Mouse (Mus musculus) midbrain, embryonic 15.5 days (tissue): Measurements from ENCODE around the gene Taf15. TPM values are rescaled to one million over a fixed set of nuclear protein-coding genes. Genes with fewer than 3 reads are reported as not detected.

Experiments used
- ATAC-seq: fragments of 200-750 bp; cut with Nextera tagmentation; replicated peaks from 2 replicates; pipeline ENCODE4 v1.8.0; 2017; ENCODE audit warnings: moderate TSS enrichment
- H3K27ac ChIP-seq: fragments of 300-500 bp; sonication (generic); 2 replicates; pipeline ENCODE4 v1.5.1; 2015; ENCODE audit warnings: mild to moderate bottlenecking, inconsistent platforms
- H3K27me3 ChIP-seq: fragments of 300-500 bp; sonication (generic); replicated peaks from 2 replicates; pipeline ENCODE4 v1.6.1; 2015; ENCODE audit warnings: inconsistent platforms
- H3K36me3 ChIP-seq: fragments of 300-500 bp; sonication (generic); replicated peaks from 2 replicates; pipeline ENCODE4 v1.6.1; 2015; ENCODE audit warnings: inconsistent platforms
- H3K4me1 ChIP-seq: fragments of 300-500 bp; sonication (generic); 2 replicates; pipeline ENCODE4 v1.6.1; 2015; ENCODE audit warnings: inconsistent platforms
- H3K4me2 ChIP-seq: fragments of 300-500 bp; sonication (generic); 2 replicates; pipeline ENCODE4 v1.6.1; 2015; ENCODE audit warnings: inconsistent platforms, mild to moderate bottlenecking, moderate library complexity
- H3K4me3 ChIP-seq: fragments of 300-500 bp; sonication (generic); 2 replicates; pipeline ENCODE4 v1.5.1; 2015; ENCODE audit warnings: mild to moderate bottlenecking, inconsistent platforms
- H3K9ac ChIP-seq: fragments of 300-500 bp; sonication (generic); 2 replicates; pipeline ENCODE4 v1.6.1; 2015; ENCODE audit warnings: mild to moderate bottlenecking, inconsistent platforms
- H3K9me3 ChIP-seq: fragments of 300-500 bp; sonication (generic); 2 replicates; pipeline ENCODE4 v1.6.1; 2016; ENCODE audit warnings: inconsistent platforms
- WGBS: fragments of 180-500 bp; shearing (Covaris S2); methylation state at CpG from one replicate; pipeline ENCODE4 v1.1.7; 2015; ENCODE audit warnings: mixed read lengths; 5-methylcytosine and 5-hydroxymethylcytosine counted together
- polyA plus RNA-seq: library from polyadenylated mRNA; unstranded; fragments of >200 nt; fragmentation: Nextera tagmentation; extraction: Ambion mirVana; gene quantifications from 2 replicates; pipeline ENCODE4 v1.2.1, GENCODE M21; 2015

Taf15 gene
- polyA plus RNA-seq, 1 experiment from 2014 or later = 12.2 TPM

GRCm38 (mm10) chr11:83445001-83445400, 27.9 kb upstream of the Taf15 start:
- H3K4me3 ChIP-seq = peak overlapping the region; percentile 15
- H3K4me2 ChIP-seq = peak overlapping the region; percentile 22
- H3K4me1 ChIP-seq = peaks cover 12% of the 10 kb centered on the region
- peaks cover 49% of the 10 kb centered on the region for H3K27me3 ChIP-seq
- no peak overlapping the region for H3K9ac ChIP-seq
- H3K27ac ChIP-seq = no peak overlapping the region
- H3K9me3 ChIP-seq = no peaks in the 10 kb centered on the region
- ATAC-seq = no peak
- 30% methylated on average over 19 of the region's 19 CpGs for WGBS
- no peaks in the 10 kb centered on the region for H3K36me3 ChIP-seq

- Histone ChIP-seq H3K4me3 (no peak overlapping the region), H3K27me3 (peaks cover 31% of the 10 kb centered on the region), H3K4me1 (peaks cover 9% of the 10 kb centered on the region), H3K27ac (no peak overlapping the region), H3K4me2 (no peak overlapping the region), H3K36me3 (no peaks in the 10 kb centered on the region), H3K9ac (no peak overlapping the region), H3K9me3 (no peaks in the 10 kb centered on the region)
- no peak for ATAC-seq
- 77% methylated on average over 10 of the region's 10 CpGs for WGBS
Measured at GRCm38 (mm10) chr11:83447612-83448011, 25.3 kb upstream of the Taf15 start.

- Histone ChIP-seq H3K36me3 (no peaks in the 10 kb centered on the region), H3K4me1 (peaks cover 7% of the 10 kb centered on the region), H3K27me3 (peaks cover 26% of the 10 kb centered on the region), H3K4me2 (no peak overlapping the region), H3K27ac (no peak overlapping the region), H3K9me3 (no peaks in the 10 kb centered on the region), H3K9ac (no peak overlapping the region), H3K4me3 (no peak overlapping the region)
- no peak for ATAC-seq
- 46% methylated on average over 16 of the region's 16 CpGs for WGBS
Measured at GRCm38 (mm10) chr11:83448021-83448926, 24.6 kb upstream of the Taf15 start.

GRCm38 (mm10) chr11:83448927-83449236, 24.0 kb upstream of the Taf15 start:
- no peak overlapping the region for H3K4me3 ChIP-seq
- H3K9ac ChIP-seq = no peak overlapping the region
- no peaks in the 10 kb centered on the region for H3K9me3 ChIP-seq
- H3K27ac ChIP-seq = no peak overlapping the region
- ATAC-seq = no peak
- H3K36me3 ChIP-seq = no peaks in the 10 kb centered on the region
- no peak overlapping the region for H3K4me2 ChIP-seq
- peaks cover 20% of the 10 kb centered on the region for H3K27me3 ChIP-seq
- peaks cover 7% of the 10 kb centered on the region for H3K4me1 ChIP-seq

- H3K36me3 ChIP-seq = no peaks in the 10 kb centered on the region
- no peak overlapping the region for H3K4me2 ChIP-seq
- ATAC-seq = no peak
- WGBS = 67% methylated on average over 4 of the region's 4 CpGs
- H3K27me3 ChIP-seq = peaks cover 16% of the 10 kb centered on the region
- H3K4me3 ChIP-seq = no peak overlapping the region
- no peak overlapping the region for H3K9ac ChIP-seq
- no peaks in the 10 kb centered on the region for H3K9me3 ChIP-seq
- H3K4me1 ChIP-seq = peaks cover 7% of the 10 kb centered on the region
- no peak overlapping the region for H3K27ac ChIP-seq
Measured at GRCm38 (mm10) chr11:83449298-83449697, 23.6 kb upstream of the Taf15 start.

- no peak overlapping the region for H3K4me2 ChIP-seq
- no peaks in the 10 kb centered on the region for H3K36me3 ChIP-seq
- no peak for ATAC-seq
- H3K27me3 ChIP-seq = peaks cover 3% of the 10 kb centered on the region; the same call in 1 of the 2 replicates
- no peaks in the 10 kb centered on the region for H3K9me3 ChIP-seq
- H3K9ac ChIP-seq = no peak overlapping the region
- H3K4me1 ChIP-seq = peaks cover 3% of the 10 kb centered on the region; the same call in 1 of the 2 replicates
- 23% methylated on average over 1 of the region's 1 CpGs for WGBS
- no peak overlapping the region for H3K27ac ChIP-seq
- H3K4me3 ChIP-seq = no peak overlapping the region
Measured at GRCm38 (mm10) chr11:83450550-83450949, 22.3 kb upstream of the Taf15 start.

- H3K36me3 ChIP-seq = no peaks in the 10 kb centered on the region
- H3K9me3 ChIP-seq = no peaks in the 10 kb centered on the region
- no peak overlapping the region for H3K4me2 ChIP-seq
- peaks cover 3% of the 10 kb centered on the region; the same call in 1 of the 2 replicates for H3K4me1 ChIP-seq
- H3K4me3 ChIP-seq = no peak overlapping the region
- no peak for ATAC-seq
- no peak overlapping the region for H3K9ac ChIP-seq
- H3K27ac ChIP-seq = no peak overlapping the region
- WGBS = 91% methylated on average over 10 of the region's 10 CpGs
- H3K27me3 ChIP-seq = 0 out of 2 replicates have a peak, but pooled peaks cover 8% of the 10 kb centered on the region
Measured at GRCm38 (mm10) chr11:83451281-83451680, 21.6 kb upstream of the Taf15 start.

- Histone ChIP-seq H3K4me1 (no peaks in the 10 kb centered on the region), H3K9me3 (no peaks in the 10 kb centered on the region), H3K27me3 (0 out of 2 replicates have a peak, but pooled peaks cover 6% of the 10 kb centered on the region), H3K4me3 (no peak overlapping the region), H3K27ac (no peak overlapping the region), H3K36me3 (no peaks in the 10 kb centered on the region), H3K4me2 (no peak overlapping the region), H3K9ac (no peak overlapping the region)
- no peak for ATAC-seq
- WGBS = 37% methylated on average over 4 of the region's 4 CpGs
Measured at GRCm38 (mm10) chr11:83454548-83454947, 18.3 kb upstream of the Taf15 start.

GRCm38 (mm10) chr11:83455608-83456007, 17.3 kb upstream of the Taf15 start:
- H3K36me3 ChIP-seq = no peaks in the 10 kb centered on the region

GRCm38 (mm10) chr11:83457257-83457656, 15.6 kb upstream of the Taf15 start:
- WGBS = 21% methylated on average over 7 of the region's 7 CpGs

More at GRCm38 (mm10) chr11:83455608-83456007, 17.3 kb upstream of the Taf15 start:
- Histone ChIP-seq H3K4me1 (no peaks in the 10 kb centered on the region), H3K9me3 (no peaks in the 10 kb centered on the region), H3K4me3 (no peak overlapping the region), H3K9ac (no peak overlapping the region), H3K4me2 (no peak overlapping the region), H3K27me3 (0 out of 2 replicates have a peak, but pooled peaks cover 10% of the 10 kb centered on the region), H3K27ac (no peak overlapping the region)
- WGBS = 79% methylated on average over 3 of the region's 3 CpGs
- ATAC-seq = no peak

GRCm38 (mm10) chr11:83457912-83458601, 14.8 kb upstream of the Taf15 start:
- Histone ChIP-seq H3K4me2 (no peak overlapping the region), H3K9me3 (no peaks in the 10 kb centered on the region), H3K27me3 (peaks cover 23% of the 10 kb centered on the region)

More at GRCm38 (mm10) chr11:83457257-83457656, 15.6 kb upstream of the Taf15 start:
- Histone ChIP-seq H3K36me3 (no peaks in the 10 kb centered on the region), H3K9me3 (no peaks in the 10 kb centered on the region), H3K4me1 (peaks cover under 1% of the 10 kb centered on the region; the same call in 1 of the 2 replicates), H3K27ac (no peak overlapping the region), H3K4me2 (no peak overlapping the region), H3K4me3 (no peak overlapping the region), H3K27me3 (peaks cover 19% of the 10 kb centered on the region), H3K9ac (no peak overlapping the region)
- ATAC-seq = no peak

GRCm38 (mm10) chr11:83461462-83462027, 11.3 kb upstream of the Taf15 start:
- no peak for ATAC-seq
- Histone ChIP-seq H3K27me3 (peaks cover 34% of the 10 kb centered on the region), H3K4me3 (peak overlapping the region; percentile 48; the same call in 1 of the 2 replicates), H3K9ac (no peak overlapping the region), H3K4me2 (peak overlapping the region; percentile 94; the same call in 1 of the 2 replicates), H3K27ac (no peak overlapping the region), H3K4me1 (peaks cover 12% of the 10 kb centered on the region), H3K9me3 (no peaks in the 10 kb centered on the region), H3K36me3 (no peaks in the 10 kb centered on the region)
- WGBS = 45% methylated on average over 10 of the region's 10 CpGs

More at GRCm38 (mm10) chr11:83457912-83458601, 14.8 kb upstream of the Taf15 start:
- Histone ChIP-seq H3K4me3 (no peak overlapping the region), H3K9ac (no peak overlapping the region), H3K27ac (no peak overlapping the region), H3K4me1 (peaks cover 9% of the 10 kb centered on the region), H3K36me3 (no peaks in the 10 kb centered on the region)
- ATAC-seq = no peak
- WGBS = 41% methylated on average over 9 of the region's 9 CpGs
